Mouse (Mus musculus) telencephalon, adult 2 months (tissue): ENCODE results near the gene Rnf220.
A peak's percentile ranks its signal among the peaks of the same experiment; 100 is the strongest.

Source experiments
- DNase-seq: peaks from one replicate; pipeline ENCODE4 v3.0.0-alpha.2; 2011; ENCODE audit warnings: low read depth, low spot score

The Rnf220 gene

GRCm38 (mm10) chr4:117225250-117225649, 271.6 kb downstream of the Rnf220 start:
- DNase-seq = no peak

GRCm38 (mm10) chr4:117224122-117224521, 272.7 kb downstream of the Rnf220 start:
- peak; percentile 32 for DNase-seq

GRCm38 (mm10) chr4:117223001-117223400, 273.9 kb downstream of the Rnf220 start:
- no peak for DNase-seq

GRCm38 (mm10) chr4:117221836-117222235, 275.0 kb downstream of the Rnf220 start:
- DNase-seq = no peak
